Mouse (Mus musculus): ENCODE results near the gene Crygb. TPM values are rescaled to one million over a fixed set of nuclear protein-coding genes. Genes with fewer than 3 reads are reported as not detected.
"Not testable (repeated sequence)": the region's sequence is repeated elsewhere in the genome, so short reads cannot be mapped to it uniquely, and the experiment has no call there.

Gene Crygb
- total RNA-seq, 1 experiment from 2014 or later = not detected

GRCm38 (mm10) chr1:65088567-65089356 is 6.7 kb upstream of the Crygb start:
- ATAC-seq (ENCODE audit: extremely low read depth, insufficient number of reproducible peaks, low FRiP score, poor library complexity, severe bottlenecking) = peak; percentile 50

- ATAC-seq (ENCODE audit: extremely low read depth, insufficient number of reproducible peaks, low FRiP score, poor library complexity, severe bottlenecking) = no peak
Observed at GRCm38 (mm10) chr1:65075607-65076006, 6.5 kb downstream of the Crygb start.

- no peak for ATAC-seq (ENCODE audit: extremely low read depth, insufficient number of reproducible peaks, low FRiP score, poor library complexity, severe bottlenecking)
Observed at GRCm38 (mm10) chr1:65073589-65073988, 8.5 kb downstream of the Crygb start, which contains the start of gene Crygc. Crygc (minus strand) TSS chr1:65073689.

DNA sequence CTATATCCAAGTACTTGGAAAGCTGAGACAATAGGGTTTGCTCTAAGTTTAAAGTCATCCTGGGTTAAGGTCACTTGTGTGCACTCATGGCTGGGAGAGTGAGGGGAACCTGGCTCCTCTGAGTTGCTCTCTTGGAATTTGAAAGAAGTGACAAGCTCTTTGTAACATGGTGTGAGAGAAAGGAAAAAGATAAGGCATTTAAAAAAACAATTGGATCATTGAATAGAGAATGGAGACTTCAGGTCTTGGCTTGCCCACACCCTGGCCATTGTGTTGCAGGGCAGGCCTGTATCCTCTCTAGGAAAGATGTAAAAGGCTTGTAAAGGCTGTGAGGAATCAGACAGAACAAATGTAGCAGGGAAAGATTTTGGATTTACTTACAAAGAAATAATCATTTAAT is 14.2 kb downstream of the Crygb start:
- no peak for ATAC-seq (ENCODE audit: extremely low read depth, insufficient number of reproducible peaks, low FRiP score, poor library complexity, severe bottlenecking)

DNA sequence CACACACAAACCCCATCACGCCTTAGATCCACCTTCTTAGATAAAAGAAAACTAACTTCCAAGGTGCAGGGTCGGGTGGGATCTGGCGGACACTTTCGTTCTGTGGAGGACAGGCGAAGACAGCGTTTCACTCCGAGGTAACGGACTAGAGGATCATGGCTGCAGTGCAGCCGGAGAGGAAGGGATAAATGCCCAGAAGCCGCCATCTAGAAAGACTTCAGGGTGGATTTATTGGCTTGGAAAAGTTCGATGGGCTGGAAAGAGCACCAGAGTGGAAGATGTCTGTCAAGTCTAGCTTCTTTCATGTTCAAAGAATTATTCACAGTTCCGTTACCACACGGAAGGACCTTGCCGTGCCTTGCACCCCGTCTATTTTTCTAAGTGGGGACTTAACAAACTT is 17.9 kb downstream of the Crygb start:
- ATAC-seq (ENCODE audit: extremely low read depth, insufficient number of reproducible peaks, low FRiP score, poor library complexity, severe bottlenecking) = no peak

- no peak for ATAC-seq (ENCODE audit: extremely low read depth, insufficient number of reproducible peaks, low FRiP score, poor library complexity, severe bottlenecking)
Observed at GRCm38 (mm10) chr1:65063352-65063751, 18.7 kb downstream of the Crygb start, which contains the start of gene Crygd. Crygd (minus strand) TSS chr1:65063452.

DNA sequence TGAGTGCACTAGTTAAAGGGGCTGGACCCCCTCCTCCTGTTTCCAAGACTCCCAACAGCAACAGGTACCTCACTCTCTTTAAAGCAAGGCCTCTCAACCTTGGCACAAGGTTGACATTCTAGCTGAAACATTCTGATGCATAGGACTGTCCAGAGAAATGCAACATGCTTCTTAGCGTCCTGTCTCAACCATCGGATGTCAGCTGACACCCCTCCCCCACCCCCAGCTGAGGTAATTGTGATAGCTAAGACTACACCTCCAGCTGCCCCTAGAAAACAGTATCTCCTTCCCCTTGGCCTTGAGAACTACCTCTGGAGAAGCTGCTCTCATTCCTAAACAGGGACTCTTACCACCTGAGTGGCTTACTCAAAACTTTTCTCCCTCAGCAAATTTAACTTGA is 29.9 kb downstream of the Crygb start:
- ATAC-seq (ENCODE audit: extremely low read depth, insufficient number of reproducible peaks, low FRiP score, poor library complexity, severe bottlenecking) = no peak

DNA sequence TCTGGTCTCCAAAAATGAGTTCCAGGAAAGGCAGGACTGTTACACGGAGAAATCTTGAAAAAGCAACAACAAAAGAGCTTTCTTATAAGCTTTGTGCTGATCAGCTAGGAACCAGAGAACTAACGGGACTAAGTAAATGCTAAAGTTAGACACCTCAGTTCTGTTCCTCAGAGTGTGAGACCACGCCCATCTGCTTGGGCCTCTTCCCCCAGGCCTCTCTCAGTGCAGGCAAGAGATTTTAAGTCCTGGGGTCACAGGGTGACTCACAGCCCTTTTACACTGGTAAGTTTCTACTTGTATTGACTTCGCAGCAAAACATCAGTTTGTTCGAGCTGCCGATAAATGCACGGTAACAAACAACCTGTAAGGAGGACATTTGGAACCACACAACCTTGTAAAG is 30.4 kb downstream of the Crygb start:
- no peak for ATAC-seq (ENCODE audit: extremely low read depth, insufficient number of reproducible peaks, low FRiP score, poor library complexity, severe bottlenecking)

DNA sequence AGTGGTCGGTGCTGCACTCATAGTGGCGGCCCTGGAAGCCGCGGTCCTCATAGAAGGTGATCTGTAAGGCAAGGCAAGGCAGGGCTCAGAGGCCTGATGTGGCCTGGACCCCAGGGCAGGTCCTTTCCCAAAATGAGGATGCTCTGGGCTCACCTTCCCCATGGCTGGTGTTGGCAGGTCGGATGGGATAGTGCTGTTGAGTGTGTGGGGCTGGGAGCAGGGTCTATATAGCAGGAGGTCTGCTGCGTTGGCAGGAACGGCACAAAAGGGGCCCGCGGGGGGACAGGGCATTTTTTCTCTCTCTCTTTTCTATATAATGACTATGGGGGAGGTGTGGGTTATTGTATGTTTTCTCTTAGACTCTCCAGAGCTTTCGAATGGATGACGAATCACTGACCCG is 31.1 kb downstream of the Crygb start, which contains the start of gene Cryge:
Cryge (minus strand) TSS at position 198 of the 400 bp plus-strand sequence.
- not testable (repeated sequence) for ATAC-seq (ENCODE audit: extremely low read depth, insufficient number of reproducible peaks, low FRiP score, poor library complexity, severe bottlenecking)

GRCm38 (mm10) chr1:65048781-65049180 is 33.3 kb downstream of the Crygb start:
- no peak for ATAC-seq (ENCODE audit: extremely low read depth, insufficient number of reproducible peaks, low FRiP score, poor library complexity, severe bottlenecking)

GRCm38 (mm10) chr1:65046401-65047109 is 35.5 kb downstream of the Crygb start:
- peak; percentile 60; the same call in 1 of the 2 replicates for ATAC-seq (ENCODE audit: extremely low read depth, insufficient number of reproducible peaks, low FRiP score, poor library complexity, severe bottlenecking)

- no peak for ATAC-seq (ENCODE audit: extremely low read depth, insufficient number of reproducible peaks, low FRiP score, poor library complexity, severe bottlenecking)
Observed at GRCm38 (mm10) chr1:65043433-65043832, 38.7 kb downstream of the Crygb start.

GRCm38 (mm10) chr1:65041837-65042236 is 40.3 kb downstream of the Crygb start:
- ATAC-seq (ENCODE audit: extremely low read depth, insufficient number of reproducible peaks, low FRiP score, poor library complexity, severe bottlenecking) = no peak

DNA sequence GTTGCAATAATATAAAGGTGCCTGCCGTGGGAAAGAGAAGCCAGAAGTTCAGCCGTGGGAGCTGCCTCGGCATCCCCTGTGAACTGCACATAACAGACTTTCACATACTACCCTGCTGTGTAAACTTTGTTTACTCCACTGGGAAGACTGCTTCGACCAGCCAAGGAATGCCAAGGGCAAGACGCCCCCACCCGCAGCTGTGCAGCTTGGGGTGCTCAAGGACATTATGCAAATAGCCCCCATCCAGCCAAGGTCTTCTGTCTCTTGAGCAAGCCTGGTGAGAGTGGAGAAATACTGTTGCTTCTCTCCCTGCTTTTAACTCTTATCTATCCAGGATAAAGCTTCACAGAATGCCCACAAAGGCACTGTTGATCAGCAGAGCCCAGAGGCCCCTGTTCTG is 41.3 kb downstream of the Crygb start:
- ATAC-seq (ENCODE audit: extremely low read depth, insufficient number of reproducible peaks, low FRiP score, poor library complexity, severe bottlenecking) = no peak

GRCm38 (mm10) chr1:65039679-65040078 is 42.4 kb downstream of the Crygb start:
- ATAC-seq (ENCODE audit: extremely low read depth, insufficient number of reproducible peaks, low FRiP score, poor library complexity, severe bottlenecking) = no peak

DNA sequence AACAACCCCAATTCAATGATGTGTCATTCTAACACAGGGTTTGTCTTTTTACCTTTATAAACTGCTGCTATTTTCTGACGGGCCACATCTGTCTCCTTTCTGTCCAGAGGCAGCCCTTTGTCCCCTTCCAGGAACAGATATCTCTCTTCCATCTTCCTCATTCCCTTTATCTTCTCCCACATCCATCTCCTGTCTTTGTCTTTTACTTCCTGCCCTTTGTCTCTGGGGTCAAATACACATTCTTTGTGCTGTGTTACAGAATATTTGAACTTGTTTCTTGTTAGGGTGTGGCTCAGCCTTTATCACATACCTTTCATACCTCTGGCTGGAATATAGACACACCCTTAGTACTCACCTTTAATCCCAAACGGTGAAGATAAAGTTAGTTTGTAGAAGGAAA is 44.5 kb downstream of the Crygb start:
- ATAC-seq (ENCODE audit: extremely low read depth, insufficient number of reproducible peaks, low FRiP score, poor library complexity, severe bottlenecking) = no peak

- no peak for ATAC-seq (ENCODE audit: extremely low read depth, insufficient number of reproducible peaks, low FRiP score, poor library complexity, severe bottlenecking)
Observed at GRCm38 (mm10) chr1:65035513-65035912, 46.6 kb downstream of the Crygb start.

DNA sequence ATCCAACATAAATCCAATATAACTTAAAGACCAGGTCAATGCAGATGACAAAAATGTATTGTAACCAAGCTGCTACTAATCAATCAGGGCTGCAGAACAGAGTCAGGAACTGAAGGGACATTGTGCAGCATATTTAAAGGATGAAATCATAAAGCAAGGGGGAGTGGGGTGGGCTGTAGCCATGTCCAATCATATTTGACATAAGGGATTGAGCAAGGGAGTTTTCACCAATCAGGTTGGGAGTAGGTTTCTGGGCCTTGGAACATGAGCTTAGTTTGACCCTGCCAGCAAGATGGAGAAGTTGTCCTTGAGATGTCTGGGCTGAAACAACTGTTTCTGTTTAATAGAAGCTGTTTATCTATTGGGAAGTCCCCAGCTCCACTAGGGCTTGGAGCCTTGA is 49.4 kb downstream of the Crygb start, which contains the start of gene Akr1cl:
Akr1cl (minus strand) TSS at position 119 of the 400 bp plus-strand sequence.
- ATAC-seq (ENCODE audit: extremely low read depth, insufficient number of reproducible peaks, low FRiP score, poor library complexity, severe bottlenecking) = no peak

All from neutrophil, adult 5-6 weeks (primary cell).